Mouse (Mus musculus) ES-E14 (cell line): ENCODE results near the gene Hdac8.

Experiments used
- CHD2 ChIP-seq: IDR thresholded peaks from 2 replicates; pipeline ENCODE4 v1.6.1; 2014; ENCODE audit warnings: mild to moderate bottlenecking, low read depth, low read length, inconsistent platforms
- HCFC1 ChIP-seq: IDR thresholded peaks from 2 replicates; pipeline ENCODE4 v1.6.1; 2012; ENCODE audit warnings: low read length, inconsistent platforms, borderline replicate concordance; ENCODE audit not compliant: insufficient read depth
- MAFK ChIP-seq: IDR thresholded peaks from 2 replicates; pipeline ENCODE4 v1.6.1; 2014; ENCODE audit warnings: mild to moderate bottlenecking, low read depth, low read length, inconsistent platforms; ENCODE audit not compliant: insufficient read depth
- ZC3H11A ChIP-seq: IDR thresholded peaks from 2 replicates; pipeline ENCODE4 v1.6.1; 2012; ENCODE audit warnings: low read depth, mild to moderate bottlenecking, inconsistent platforms, low read length, borderline replicate concordance
- ZNF384 ChIP-seq: IDR thresholded peaks from 2 replicates; pipeline ENCODE4 v1.6.1; 2012; ENCODE audit warnings: low read depth, low read length, inconsistent platforms

DNA sequence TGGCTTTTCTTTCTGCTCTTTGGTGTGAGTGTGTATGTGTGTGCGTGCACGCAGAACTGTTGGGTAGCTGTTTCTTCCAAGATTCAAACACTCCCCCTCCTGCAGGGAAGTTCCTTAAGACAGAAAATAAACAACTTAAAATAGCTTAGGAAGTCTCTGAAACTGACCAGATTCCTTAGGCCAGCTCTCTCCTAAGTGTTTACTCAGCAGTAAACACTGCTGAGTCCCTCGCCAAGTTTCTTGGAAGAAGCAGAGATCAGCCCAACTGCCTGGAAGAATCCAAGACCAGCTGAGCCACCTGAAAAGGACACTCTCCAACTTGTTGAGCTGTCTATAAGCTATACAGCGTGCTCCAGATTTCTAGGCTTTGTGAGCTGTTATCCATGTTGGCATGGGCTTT is 4.0 kb upstream of the Hdac8 start:
- TF ChIP-seq HCFC1, result no peak
- no peak for TF ChIP-seq CHD2
- TF ChIP-seq ZC3H11A, result no peak
- TF ChIP-seq MAFK, result no peak
- no peak for TF ChIP-seq ZNF384
